Mouse (Mus musculus) adrenal gland, postnatal 25 days (tissue): ENCODE measurements at regions not wholly inside any gene's neighbourhood (a gene's known extent, or its start where the extent isn't known, plus 50 kb on each side); places are given as distances from the start of the nearest gene placed in this dataset.

ENCODE experiments used
- DNase-seq: peaks from one replicate; pipeline ENCODE4 v3.0.0; 2021; ENCODE audit warnings: mixed read lengths

DNA sequence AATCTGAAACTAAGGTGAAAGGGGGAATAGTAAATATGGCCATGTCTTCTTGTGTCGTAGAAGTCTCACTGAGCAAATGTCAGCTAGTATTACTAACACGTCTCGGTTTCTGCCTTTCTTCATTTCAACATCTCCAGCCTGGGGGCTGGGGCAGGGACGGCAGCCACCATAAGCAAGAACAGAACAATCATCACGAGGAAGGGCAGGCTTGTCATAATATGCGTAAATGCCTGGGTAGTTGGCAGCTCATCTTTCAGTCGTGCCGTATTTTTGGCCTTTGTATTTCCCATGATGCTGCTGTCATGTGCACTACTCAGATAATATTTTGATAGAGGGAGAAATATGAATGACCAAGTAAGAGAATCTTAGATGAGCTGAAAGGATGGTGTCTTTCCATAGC, 120.5 kb upstream of the Hand2 start:
- DNase-seq: no peak

DNA sequence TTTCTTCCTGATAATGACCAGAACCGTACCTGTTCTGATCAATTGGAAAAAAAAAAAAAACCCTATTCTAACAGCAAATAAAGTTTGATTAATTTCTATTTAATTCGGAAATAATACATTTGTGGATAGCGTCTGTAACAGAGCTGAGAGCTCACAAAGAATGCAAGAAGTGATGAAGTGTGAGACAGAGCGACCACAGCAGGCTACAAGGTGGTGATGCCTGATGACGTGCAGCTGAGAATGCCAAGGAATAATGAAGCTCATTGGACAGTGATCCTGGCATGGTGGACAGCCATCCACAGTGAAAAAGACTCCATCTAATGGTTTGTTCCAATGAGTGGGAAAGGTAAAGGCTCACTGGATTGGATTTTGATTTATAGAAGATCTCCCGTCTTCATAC, 111.2 kb upstream of the Hand2 start:
- no peak for DNase-seq

DNA sequence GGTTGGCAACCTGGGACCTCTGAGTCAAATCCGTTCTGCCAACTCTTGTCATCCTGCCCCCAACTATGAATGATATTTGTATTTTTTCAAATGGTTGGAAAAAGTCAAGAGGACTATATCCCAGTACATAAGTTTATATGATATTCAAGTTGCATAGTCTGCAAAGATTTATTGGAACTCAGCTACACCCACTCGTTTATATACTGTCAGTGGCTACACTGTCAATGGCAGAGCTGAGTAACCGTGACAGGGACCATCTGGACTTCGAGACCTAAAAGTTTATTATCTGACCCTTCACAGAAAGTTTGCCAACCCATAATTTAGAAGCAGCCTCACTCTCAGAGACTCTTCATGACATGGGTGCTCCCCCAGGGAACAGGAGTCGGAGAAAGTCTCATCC, 107.7 kb upstream of the Hand2 start:
- no peak for DNase-seq

DNA sequence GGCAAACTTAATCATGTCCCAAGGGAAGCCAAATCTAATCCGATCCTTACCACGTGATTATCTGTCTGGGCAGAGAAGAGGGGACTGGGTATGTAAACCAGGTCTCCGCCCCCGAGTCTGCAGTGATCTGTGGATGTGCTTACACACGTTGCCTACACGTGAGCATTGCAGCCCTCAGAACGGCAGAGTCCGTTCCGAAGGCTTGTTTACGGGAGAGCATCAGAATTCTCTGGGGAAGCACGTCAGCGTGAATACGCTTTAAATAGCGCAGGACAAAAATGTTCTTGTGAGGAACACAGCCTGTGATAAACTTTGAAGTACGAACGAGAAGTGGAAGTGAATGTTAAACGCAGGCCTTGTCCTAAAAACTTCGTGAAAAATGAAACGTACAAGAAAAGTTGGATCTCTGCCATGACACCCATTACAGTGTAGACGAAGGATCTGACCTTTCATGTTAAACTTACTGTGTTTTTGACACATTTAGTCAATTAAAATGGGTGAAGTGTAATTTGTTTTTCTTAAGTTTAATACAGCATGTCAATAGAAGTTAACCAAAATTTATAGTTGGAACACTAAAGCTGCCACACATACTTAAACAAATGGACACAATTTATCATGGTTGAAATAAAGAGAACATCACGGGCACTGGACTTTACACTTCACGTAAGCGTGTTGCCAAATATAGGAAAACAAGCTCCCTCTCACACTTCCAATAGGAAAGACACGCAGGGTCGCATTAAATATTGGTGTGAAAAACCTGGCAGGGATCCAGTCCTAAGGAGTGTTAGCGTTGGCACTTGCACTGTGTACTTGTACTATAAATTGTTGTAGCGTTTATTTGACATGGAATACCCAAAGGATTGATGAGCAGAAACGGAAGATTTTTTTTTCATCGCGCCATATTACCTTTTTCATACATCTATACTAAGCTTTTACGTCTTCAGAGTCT, 106.5 kb upstream of the Hand2 start:
- DNase-seq: no peak

DNA sequence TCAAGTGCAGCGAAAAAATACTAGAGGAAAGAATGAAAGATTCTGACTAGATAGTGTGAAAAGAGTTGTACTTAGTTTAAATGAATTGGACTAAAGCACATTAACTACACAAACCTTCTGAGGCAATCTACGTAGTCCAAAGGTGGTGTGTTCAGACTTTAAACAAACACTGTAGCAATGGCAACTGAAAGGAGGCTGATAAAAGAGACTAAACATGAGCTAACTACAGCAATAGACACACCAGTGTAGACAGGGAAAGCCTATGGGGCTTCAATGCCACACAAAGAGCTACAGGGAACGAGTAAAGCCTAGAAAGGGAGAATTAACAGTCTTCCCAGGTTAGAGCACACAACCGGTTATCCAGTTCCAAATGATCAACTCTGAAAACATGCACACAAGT, 90.2 kb upstream of the Hand2 start:
- DNase-seq: no peak

DNA sequence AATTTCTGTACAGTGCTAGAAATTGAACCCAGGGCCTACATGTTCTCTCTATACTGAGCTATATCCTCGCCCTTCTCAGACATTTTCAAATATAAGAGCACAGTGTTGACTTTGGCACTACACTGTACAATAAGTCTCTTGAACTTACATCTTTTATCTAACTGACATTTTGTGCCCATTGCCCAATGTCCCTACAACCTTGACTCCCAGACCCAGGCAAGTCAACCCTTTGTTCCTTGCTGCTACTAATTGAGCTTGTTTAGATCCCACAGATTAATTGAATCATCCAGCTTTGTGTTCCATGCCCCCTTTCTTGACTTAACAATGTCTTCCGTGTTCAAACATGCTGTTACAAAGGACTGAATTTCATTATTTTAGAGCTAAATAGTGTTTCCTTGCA, 78.5 kb upstream of the Hand2 start:
- DNase-seq: no peak

DNA sequence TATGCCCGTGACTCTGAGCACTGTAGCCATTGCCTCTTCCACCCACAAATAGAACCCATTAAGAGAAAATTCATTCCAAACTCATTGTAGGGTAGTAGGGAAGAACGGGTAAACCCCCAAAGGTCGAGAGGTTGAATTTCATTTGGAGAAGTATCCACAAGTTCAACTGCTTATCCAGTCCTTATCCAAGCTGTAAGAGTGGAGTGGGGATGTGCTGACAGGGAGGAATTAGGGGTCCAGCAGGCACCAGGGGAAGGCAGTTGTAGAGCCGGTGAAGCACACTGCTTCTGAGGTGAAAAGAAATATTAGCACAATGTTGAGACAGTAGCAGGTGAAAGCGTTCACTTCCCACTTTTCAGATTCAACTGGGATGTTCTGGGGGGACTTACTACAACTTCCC, 71.7 kb upstream of the Hand2 start:
- no peak for DNase-seq
